Mouse (Mus musculus) heart, adult 2 months (tissue): ENCODE measurements at regions not wholly inside any gene's neighbourhood (a gene's known extent, or its start where the extent isn't known, plus 50 kb on each side); places are given as distances from the start of the nearest gene placed in this dataset.

Experiments
- DNase-seq, 2 experiments: peaks; one replicate each; pipeline ENCODE4 v3.0.0; 2021
- H3K27ac ChIP-seq: fragments of 200-600 bp; 2 replicates; pipeline ENCODE4 v1.8.1; 2022
- H3K27me3 ChIP-seq: fragments of 200-500 bp; 2 replicates; pipeline ENCODE4 v1.6.1; 2012; ENCODE audit warnings: mild to moderate bottlenecking, low read length, inconsistent platforms, mixed read lengths; ENCODE audit not compliant: control insufficient read depth, insufficient read depth
- H3K36me3 ChIP-seq: fragments of 200-500 bp; 2 replicates; pipeline ENCODE4 v1.6.1; 2012; ENCODE audit warnings: low read length, inconsistent platforms; ENCODE audit not compliant: control insufficient read depth, insufficient read depth
- H3K4me1 ChIP-seq: fragments of 200-500 bp; 2 replicates; pipeline ENCODE4 v1.6.1; 2011; ENCODE audit warnings: low read length; ENCODE audit not compliant: control insufficient read depth, insufficient read depth
- H3K4me3 ChIP-seq: fragments of 200-600 bp; 2 replicates; pipeline ENCODE4 v1.8.1; 2022
- H3K79me2 ChIP-seq: fragments of 200-500 bp; replicated peaks from 2 replicates; pipeline ENCODE4 v1.6.1; 2012; ENCODE audit warnings: mild to moderate bottlenecking, inconsistent platforms, low read length, moderate library complexity, mixed read lengths; ENCODE audit not compliant: control insufficient read depth, insufficient read depth
- H3K9ac ChIP-seq: fragments of 200-500 bp; 2 replicates; pipeline ENCODE4 v1.6.1; 2012; ENCODE audit warnings: low read depth, mild to moderate bottlenecking, control low read depth, inconsistent platforms, low read length, mixed read lengths
- CTCF ChIP-seq: fragments of 200-600 bp; IDR thresholded peaks from 2 replicates; pipeline ENCODE4 v1.8.1; 2022; ENCODE audit warnings: antibody characterized with exemption, mild to moderate bottlenecking, moderate library complexity
- EP300 ChIP-seq: fragments of 200-500 bp; IDR thresholded peaks from 2 replicates; pipeline ENCODE4 v1.6.1; 2011; ENCODE audit warnings: low read depth, low read length, control low read depth; ENCODE audit not compliant: insufficient read depth
- POLR2A ChIP-seq: fragments of 200-500 bp; IDR thresholded peaks from 2 replicates; pipeline ENCODE4 v1.6.1; 2011; ENCODE audit warnings: mild to moderate bottlenecking, low read depth, low read length, control low read depth; ENCODE audit not compliant: insufficient read depth
- WGBS: fragments of 180-500 bp; shearing (Covaris S2); methylation state at CpG from one replicate; pipeline ENCODE4 v1.1.7; 2018; 5-methylcytosine and 5-hydroxymethylcytosine counted together
- intact Hi-C: fragments of 180-260 bp; cut with DNase I; formaldehyde crosslinking; loops from one replicate; pipeline ENCODE4 v1.15.1; 2025

DNA sequence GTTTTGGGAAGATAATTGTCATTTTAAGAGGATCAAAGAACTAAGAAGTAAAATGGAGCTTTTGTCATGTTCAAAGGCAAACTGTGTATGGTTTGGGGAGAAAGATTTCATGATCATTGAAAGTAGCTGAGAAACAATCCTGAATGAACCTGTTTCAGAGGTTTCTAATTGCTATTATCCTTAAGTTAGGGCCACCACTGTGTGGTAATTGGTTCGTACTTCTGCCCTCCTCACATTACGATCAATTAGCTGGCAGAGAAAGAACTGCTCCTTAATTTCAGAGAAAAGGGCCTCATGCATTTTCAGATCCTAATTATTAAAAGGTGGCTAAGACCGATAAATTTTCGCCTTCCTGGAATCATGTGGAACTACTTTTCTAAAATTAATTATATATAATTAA lies 208.6 kb downstream of the Etv1 start:
- no peak overlapping the region for H3K4me3 ChIP-seq
- 93% methylated on average over 4 of the region's 4 CpGs for WGBS
- intact Hi-C loops: no loop called here
- H3K79me2 ChIP-seq: no peaks in the 10 kb centered on the region
- no peak overlapping the region for H3K9ac ChIP-seq
- no peaks in the 10 kb centered on the region for H3K27me3 ChIP-seq
- H3K27ac ChIP-seq: no peak overlapping the region
- DNase-seq: no peak
- H3K4me1 ChIP-seq: no peaks in the 10 kb centered on the region
- no peak for TF ChIP-seq CTCF
- no peak for TF ChIP-seq EP300
- TF ChIP-seq POLR2A: no peak
- no peaks in the 10 kb centered on the region for H3K36me3 ChIP-seq

GRCm38 (mm10) chr12:39027179-39027578 lies 248.0 kb downstream of the Etv1 start:
- H3K4me1 ChIP-seq: no peaks in the 10 kb centered on the region
- no peaks in the 10 kb centered on the region for H3K79me2 ChIP-seq
- intact Hi-C loops: no loop called here
- no peak overlapping the region for H3K9ac ChIP-seq
- no peak for TF ChIP-seq CTCF
- TF ChIP-seq POLR2A: no peak
- no peaks in the 10 kb centered on the region for H3K36me3 ChIP-seq
- no peak overlapping the region for H3K27ac ChIP-seq
- DNase-seq: no peak
- whole genome bisulfite sequencing: 78% methylated on average over 2 of the region's 2 CpGs
- no peak overlapping the region for H3K4me3 ChIP-seq
- H3K27me3 ChIP-seq: no peaks in the 10 kb centered on the region

- Histone ChIP-seq H3K79me2 (no peaks in the 10 kb centered on the region), H3K9ac (no peak overlapping the region), H3K27ac (no peak overlapping the region), H3K27me3 (no peaks in the 10 kb centered on the region), H3K4me3 (no peak overlapping the region), H3K4me1 (no peaks in the 10 kb centered on the region), H3K36me3 (no peaks in the 10 kb centered on the region)
- intact Hi-C loops: no loop called here
- TF ChIP-seq CTCF (no peak), POLR2A (no peak), EP300 (no peak)
- no peak for DNase-seq
- 75% methylated on average over 2 of the region's 2 CpGs for WGBS
Measured at GRCm38 (mm10) chr12:39027948-39028347, 248.8 kb downstream of the Etv1 start.

GRCm38 (mm10) chr12:39033982-39034381 lies 254.8 kb downstream of the Etv1 start:
- Histone ChIP-seq H3K27ac (no peak overlapping the region), H3K79me2 (no peaks in the 10 kb centered on the region), H3K9ac (no peak overlapping the region), H3K4me3 (no peak overlapping the region), H3K36me3 (no peaks in the 10 kb centered on the region), H3K27me3 (no peaks in the 10 kb centered on the region), H3K4me1 (no peaks in the 10 kb centered on the region)
- intact Hi-C loops: no loop called here
- WGBS: 66% methylated on average over 3 of the region's 3 CpGs
- TF ChIP-seq POLR2A: no peak
- no peak for TF ChIP-seq EP300
- TF ChIP-seq CTCF: no peak
- DNase-seq: no peak

DNA sequence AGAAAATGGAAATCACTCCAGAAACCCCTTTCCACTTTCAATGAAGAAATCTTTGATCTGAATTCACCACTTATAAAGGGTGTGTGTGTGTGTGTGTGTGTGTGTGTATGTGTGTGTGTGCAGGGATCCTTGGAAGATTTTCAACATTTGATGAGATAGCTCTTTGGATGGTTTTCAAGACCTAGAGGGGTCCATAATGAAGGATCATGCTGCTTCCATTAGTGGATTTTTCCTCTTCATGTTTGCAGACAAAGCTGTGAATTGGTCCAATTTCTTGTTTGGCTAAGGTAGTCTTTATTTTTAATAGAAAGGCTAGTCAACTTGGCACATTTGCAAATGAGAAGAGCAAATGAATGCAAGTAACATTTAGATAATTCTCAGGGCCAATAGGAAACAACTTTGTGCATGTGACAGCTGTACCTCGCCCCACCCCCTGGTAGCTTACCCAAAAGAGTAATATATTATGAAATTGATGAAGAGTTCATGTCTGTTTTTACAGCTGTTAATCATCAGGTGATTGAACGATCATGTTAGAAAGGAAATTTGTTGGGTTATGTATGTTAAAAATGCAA lies 257.4 kb downstream of the Etv1 start:
- no peak overlapping the region for H3K27ac ChIP-seq
- 89% methylated on average over 2 of the region's 2 CpGs for WGBS
- no peaks in the 10 kb centered on the region for H3K79me2 ChIP-seq
- no peaks in the 10 kb centered on the region for H3K27me3 ChIP-seq
- no peak for DNase-seq
- TF ChIP-seq EP300 (no peak), CTCF (no peak), POLR2A (no peak)
- no peak overlapping the region for H3K4me3 ChIP-seq
- no peaks in the 10 kb centered on the region for H3K4me1 ChIP-seq
- intact Hi-C loops: no loop called here
- H3K9ac ChIP-seq: no peak overlapping the region
- H3K36me3 ChIP-seq: no peaks in the 10 kb centered on the region

DNA sequence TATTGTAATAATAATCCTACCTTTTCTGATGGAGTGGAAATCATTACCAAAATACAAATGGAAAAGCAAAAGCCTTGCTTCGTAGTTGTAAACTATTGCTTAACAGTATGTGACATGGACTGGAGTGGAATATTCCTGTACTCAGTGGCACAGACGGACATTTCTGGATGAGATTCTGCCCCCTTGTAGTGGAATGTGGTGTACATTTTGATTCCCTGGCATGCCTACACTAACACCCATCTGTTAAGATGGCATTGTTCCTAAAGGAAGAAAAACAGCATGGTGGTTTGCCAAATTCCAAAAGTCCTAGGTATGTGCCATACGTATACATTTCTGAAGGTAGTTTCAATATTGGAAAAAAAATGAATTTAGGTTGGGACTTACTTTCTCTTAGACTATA lies 258.9 kb downstream of the Etv1 start:
- Histone ChIP-seq H3K27me3 (no peaks in the 10 kb centered on the region), H3K27ac (no peak overlapping the region), H3K4me3 (no peak overlapping the region), H3K36me3 (no peaks in the 10 kb centered on the region), H3K9ac (no peak overlapping the region), H3K4me1 (no peaks in the 10 kb centered on the region), H3K79me2 (no peaks in the 10 kb centered on the region)
- DNase-seq: no peak
- WGBS: 85% methylated on average over 3 of the region's 3 CpGs
- intact Hi-C loops: no loop called here
- no peak for TF ChIP-seq EP300

DNA sequence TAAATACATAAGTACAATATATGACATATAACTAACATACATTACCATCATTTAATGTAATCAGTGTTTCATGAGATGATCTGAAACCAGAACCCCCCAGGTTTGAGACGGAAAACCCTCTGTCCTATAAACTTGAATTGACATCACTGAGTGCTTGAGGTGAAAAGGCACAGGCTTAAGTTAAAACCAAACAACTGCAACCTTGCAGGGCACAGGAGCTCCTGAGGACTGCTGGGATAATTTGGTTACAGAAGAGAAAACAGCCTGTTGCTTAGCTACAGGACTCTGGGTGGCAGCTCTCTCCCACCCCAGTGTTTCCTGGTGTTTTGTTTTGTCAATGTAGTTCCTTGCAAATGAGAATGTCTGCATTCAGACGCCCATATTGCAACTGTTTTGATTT lies 259.5 kb downstream of the Etv1 start:
- WGBS: 52% methylated on average over 2 of the region's 2 CpGs
- Histone ChIP-seq H3K27ac (no peak overlapping the region), H3K9ac (no peak overlapping the region), H3K27me3 (no peaks in the 10 kb centered on the region), H3K4me3 (no peak overlapping the region), H3K79me2 (no peaks in the 10 kb centered on the region), H3K4me1 (no peaks in the 10 kb centered on the region), H3K36me3 (no peaks in the 10 kb centered on the region)
- intact Hi-C loops: no loop called here
- no peak for DNase-seq
- TF ChIP-seq EP300: no peak
- TF ChIP-seq CTCF: no peak
- TF ChIP-seq POLR2A: no peak
